Mouse (Mus musculus) olfactory bulb, adult 2 months (tissue): ENCODE measurements around the gene Trim38.

Source experiments
- CTCF ChIP-seq: fragments of 200-500 bp; IDR thresholded peaks from 2 replicates; pipeline ENCODE4 v1.5.1; 2012; ENCODE audit warnings: low read depth, mild to moderate bottlenecking, low read length, moderate library complexity; ENCODE audit not compliant: insufficient read depth
- POLR2A ChIP-seq: fragments of 200-500 bp; IDR thresholded peaks from 2 replicates; pipeline ENCODE4 v1.6.1; 2012; ENCODE audit warnings: mild to moderate bottlenecking, low read depth, low read length, moderate library complexity; ENCODE audit not compliant: insufficient read depth

DNA sequence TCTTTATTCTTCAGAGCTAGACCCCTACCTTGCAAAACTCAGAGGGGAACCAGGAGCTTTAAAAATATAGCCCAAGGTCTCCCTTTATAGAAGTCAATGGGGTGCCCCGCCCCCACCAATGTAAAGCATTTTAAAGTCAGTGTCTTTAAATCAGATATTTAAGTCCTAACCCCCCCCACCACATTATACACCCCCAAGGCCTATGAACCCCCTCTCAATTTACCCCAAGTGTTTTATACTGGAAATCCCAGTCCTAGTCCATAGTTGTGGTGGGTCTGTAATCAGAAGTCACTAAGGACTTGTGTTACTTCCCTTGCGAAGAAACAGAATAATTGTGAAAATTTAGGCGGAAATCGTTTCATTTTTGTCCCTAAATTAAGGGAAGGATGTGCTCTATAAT is 31.7 kb upstream of the Trim38 start:
- TF ChIP-seq CTCF, result no peak
- no peak for TF ChIP-seq POLR2A
